In the genomic region with DNA sequence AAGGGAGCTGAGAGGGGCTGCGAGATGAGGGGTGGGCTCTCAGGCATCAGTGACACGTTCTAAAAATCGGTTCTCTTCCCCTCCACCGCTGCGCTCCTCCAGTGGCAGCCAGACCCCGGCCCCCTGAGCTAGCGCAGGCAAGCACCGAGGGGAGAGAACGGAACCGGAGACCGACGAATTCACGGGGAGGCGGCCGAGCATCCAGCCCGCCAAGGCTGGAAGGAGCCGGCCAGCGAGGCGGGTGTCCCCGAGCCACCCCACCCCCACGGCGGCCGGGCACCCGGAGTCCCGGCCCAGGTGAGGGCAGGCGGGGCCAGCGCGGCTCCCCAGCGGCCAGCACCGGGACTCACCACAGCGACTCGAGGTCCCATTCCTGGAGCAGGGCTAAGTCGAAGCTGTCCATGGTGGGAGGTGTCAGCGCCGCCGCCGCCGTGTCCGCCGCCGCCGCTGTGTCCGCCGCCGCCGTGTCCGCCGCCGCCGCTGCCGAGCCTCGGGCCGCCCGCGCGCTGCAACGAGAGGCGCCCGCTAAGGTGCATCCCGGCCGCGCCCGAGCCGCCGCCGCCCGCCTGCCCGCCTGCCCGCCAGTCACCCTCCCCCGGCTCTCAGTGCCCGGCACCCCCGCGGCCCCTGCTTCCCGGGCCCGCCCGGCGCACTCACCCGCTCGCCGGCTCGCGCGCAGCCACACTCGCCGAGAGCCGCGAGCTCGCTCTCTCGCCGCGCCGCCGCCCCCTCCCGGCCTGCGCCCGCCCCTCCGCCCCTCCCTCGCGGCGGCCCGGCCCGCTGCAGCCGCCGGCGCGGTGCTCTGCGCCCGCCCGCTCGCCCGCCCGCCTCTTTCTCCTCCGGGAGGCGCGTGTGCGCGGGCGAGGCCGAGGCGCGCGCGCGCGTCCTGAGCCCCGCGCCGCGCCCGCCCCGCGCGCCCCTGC, we compare ENCODE assay signal across 7 mouse cellular contexts. TPM values are rescaled to one million over a fixed set of nuclear protein-coding genes. Genes with fewer than 3 reads are reported as not detected.
DNase-seq lines count a peak whose midpoint lies in the region; ATAC-seq and TF ChIP-seq lines count a peak whose summit lies in the region.

No protein-coding gene starts in this region.

- no peaks in the 10 kb centered on the region for H3K36me3 ChIP-seq in hindbrain, embryonic 16.5 days (ENCODE audit: control insufficient read depth, insufficient read depth, low read length)
- no peaks in the 10 kb centered on the region for H3K36me3 ChIP-seq in limb, embryonic 11.5 days (ENCODE audit: control insufficient read depth, insufficient read depth, low read length)
- H3K36me3 ChIP-seq in midbrain, embryonic 11.5 days (ENCODE audit: control insufficient read depth, insufficient read depth, low read length), result no peaks in the 10 kb centered on the region
- no peaks in the 10 kb centered on the region for H3K36me3 ChIP-seq in small intestine, adult 2 months (ENCODE audit: control insufficient read depth, insufficient read depth, low read length)

- ATAC-seq in hindbrain, embryonic 16.5 days, result peak; percentile 88
- peak; percentile 65 for ATAC-seq in limb, embryonic 11.5 days (ENCODE audit: insufficient number of reproducible peaks, low FRiP score, low TSS enrichment, low read depth)
- ATAC-seq in midbrain, embryonic 11.5 days (ENCODE audit: low FRiP score), result peak; percentile 85

- peak; percentile 62 for DNase-seq in ZHBTc4 (ENCODE audit: low read depth, low spot score)
- peak; percentile 60 for DNase-seq in cerebellum, adult 9-10 months
- DNase-seq in frontal cortex, postnatal 14 days (ENCODE audit: low spot score in 2 of 2), result peak; percentile 19 to 31
- peak; percentile 73 for DNase-seq in limb, embryonic 11.5 days (ENCODE audit: low spot score)
- peak; percentile 96 for DNase-seq in midbrain, embryonic 11.5 days (ENCODE audit: low spot score, missing footprints)

- under 1% methylated on average over 44 of the region's 133 CpGs for WGBS in hindbrain, embryonic 16.5 days
- 0% methylated on average over 40 of the region's 133 CpGs for WGBS in limb, embryonic 11.5 days
- under 1% methylated on average over 58 of the region's 133 CpGs for WGBS in midbrain, embryonic 11.5 days
- WGBS in small intestine, adult 2 months, result 3% methylated on average over 121 of the region's 133 CpGs

- H3K9me3 ChIP-seq in hindbrain, embryonic 16.5 days (ENCODE audit: control insufficient read depth, low read length), result no peaks in the 10 kb centered on the region
- H3K9me3 ChIP-seq in limb, embryonic 11.5 days (ENCODE audit: control insufficient read depth, low read length), result no peaks in the 10 kb centered on the region
- H3K9me3 ChIP-seq in midbrain, embryonic 11.5 days (ENCODE audit: control insufficient read depth, low read length), result no peaks in the 10 kb centered on the region

- no peak for TF ChIP-seq POLR2A in small intestine, adult 2 months (IDR thresholded peaks at IDR 0.05; ENCODE audit: low read depth, low read length)

- H3K9ac ChIP-seq in hindbrain, embryonic 16.5 days (ENCODE audit: low read depth, low read length), result peak overlapping the region; percentile 97
- peak overlapping the region; percentile 95 for H3K9ac ChIP-seq in limb, embryonic 11.5 days (ENCODE audit: low read length)
- H3K9ac ChIP-seq in midbrain, embryonic 11.5 days (ENCODE audit: low read length), result peak overlapping the region; percentile 90

- H3K4me3 ChIP-seq in hindbrain, embryonic 16.5 days (ENCODE audit: low read length), result peak overlapping the region; percentile 85
- H3K4me3 ChIP-seq in limb, embryonic 11.5 days (ENCODE audit: low read depth, low read length), result peak overlapping the region; percentile 92
- H3K4me3 ChIP-seq in midbrain, embryonic 11.5 days (ENCODE audit: low read depth, low read length), result peak overlapping the region; percentile 81
- H3K4me3 ChIP-seq in small intestine, adult 2 months (ENCODE audit: low read depth, low read length), result peak overlapping the region; percentile 67

- H3K4me1 ChIP-seq in hindbrain, embryonic 16.5 days (ENCODE audit: control insufficient read depth, insufficient read depth, low read depth, low read length), result peaks cover 27% of the 10 kb centered on the region
- H3K4me1 ChIP-seq in limb, embryonic 11.5 days (ENCODE audit: control insufficient read depth, insufficient read depth, low read length), result peaks cover 41% of the 10 kb centered on the region
- H3K4me1 ChIP-seq in midbrain, embryonic 11.5 days (ENCODE audit: control insufficient read depth, insufficient read depth, low read length), result peaks cover 26% of the 10 kb centered on the region
- no peaks in the 10 kb centered on the region for H3K4me1 ChIP-seq in small intestine, adult 2 months (ENCODE audit: control insufficient read depth, insufficient read depth, insufficient read length, low read length)

- peak overlapping the region; percentile 84 for H3K4me2 ChIP-seq in hindbrain, embryonic 16.5 days (ENCODE audit: low read length)
- peak overlapping the region; percentile 85 for H3K4me2 ChIP-seq in limb, embryonic 11.5 days (ENCODE audit: low read depth, severe bottlenecking)
- peak overlapping the region; percentile 89 for H3K4me2 ChIP-seq in midbrain, embryonic 11.5 days

- no peaks in the 10 kb centered on the region for H3K27me3 ChIP-seq in hindbrain, embryonic 16.5 days (replicated peaks; ENCODE audit: control insufficient read depth, insufficient read depth, low read length)
- no peaks in the 10 kb centered on the region for H3K27me3 ChIP-seq in limb, embryonic 11.5 days (ENCODE audit: control insufficient read depth, insufficient read depth, low read length)
- no peaks in the 10 kb centered on the region for H3K27me3 ChIP-seq in midbrain, embryonic 11.5 days (ENCODE audit: control insufficient read depth, insufficient read depth, low read length)
- H3K27me3 ChIP-seq in small intestine, adult 2 months (ENCODE audit: control insufficient read depth, insufficient read depth, low read length), result peaks cover 24% of the 10 kb centered on the region

- TF ChIP-seq CTCF in small intestine, adult 2 months (IDR thresholded peaks at IDR 0.05; ENCODE audit: extremely low read depth, insufficient read length, insufficient replicate concordance, low read depth, low read length), result no peak

- H3K27ac ChIP-seq in hindbrain, embryonic 16.5 days (ENCODE audit: low read depth, low read length), result peak overlapping the region; percentile 96
- peak overlapping the region; percentile 96 for H3K27ac ChIP-seq in limb, embryonic 11.5 days (replicated peaks; ENCODE audit: low read depth, low read length)
- peak overlapping the region; percentile 84 for H3K27ac ChIP-seq in midbrain, embryonic 11.5 days (ENCODE audit: low read depth, low read length)
- H3K27ac ChIP-seq in small intestine, adult 2 months (ENCODE audit: insufficient read depth, low read depth, low read length), result no peak overlapping the region

RNA-seq across cellular contexts. Expression of a gene that starts 37.8 kb away (rescaled TPM):
- 8.4 TPM in 2 replicates for polyA plus RNA-seq in hindbrain, embryonic 16.5 days (2015; fragmentation: Nextera tagmentation; extraction: Ambion mirVana)
- 43.9 and 46.8 TPM in 2 replicates for polyA plus RNA-seq in limb, embryonic 11.5 days (2014; fragmentation: Nextera tagmentation; extraction: Ambion mirVana)
- polyA plus RNA-seq in midbrain, embryonic 11.5 days (2014; fragmentation: Nextera tagmentation; extraction: Ambion mirVana), result 15.3 and 16.3 TPM in 2 replicates
- 1.2 and 1.5 TPM in 2 replicates for polyA plus RNA-seq in small intestine, adult 2 months (2012; rRNA removed)

Comparison
In these comparisons a context has a peak if more than half of its experiments do, and no peak if none do; other contexts are left out.
1. DNase-seq: peak in every context shown above with its lines; median percentile 96 in midbrain, embryonic 11.5 days; 73 in limb, embryonic 11.5 days; 62 in ZHBTc4; 60 in cerebellum, adult 9-10 months; 25 in frontal cortex, postnatal 14 days.